Mouse (Mus musculus) bone marrow macrophage, adult 2 months (primary cell): ENCODE measurements around the gene Actg1.

Experiments used
- CTCF ChIP-seq: IDR thresholded peaks from 2 replicates; pipeline ENCODE4 v1.5.1; 2012; ENCODE audit warnings: low read depth, mild to moderate bottlenecking, low read length, moderate library complexity
- POLR2A ChIP-seq: IDR thresholded peaks from 2 replicates; pipeline ENCODE4 v1.6.1; 2012; ENCODE audit warnings: mild to moderate bottlenecking, low read depth, low read length, borderline replicate concordance

GRCm38 (mm10) chr11:120303119-120303518 lies 45.2 kb downstream of the Actg1 start:
- TF ChIP-seq POLR2A (no peak), CTCF (no peak)
